8 mouse cellular contexts compared by ENCODE assay signal in genomic region chr4:156077499-156078301, GRCm38 (mm10). TPM values are rescaled to one million over a fixed set of nuclear protein-coding genes. Genes with fewer than 3 reads are reported as not detected.
DNase-seq lines count a peak whose midpoint lies in the region; ATAC-seq lines count a peak whose summit lies in the region.

No protein-coding gene starts in this region.

- peak; percentile 70 for ATAC-seq in megakaryocyte-erythroid progenitor cell, adult 5-6 weeks (replicated peaks; ENCODE audit: low FRiP score, low TSS enrichment, poor library complexity, severe bottlenecking)

- intact Hi-C loops in heart, postnatal 14 days (cut with DNase I): no loop called here

- peak; percentile 89 for DNase-seq in heart, adult 11 months
- DNase-seq in heart, adult 8-10 months (ENCODE audit: low spot score): no peak
- peak; percentile 22 for DNase-seq in embryo, embryonic 11.5 days (ENCODE audit: low read depth, low spot score)
- DNase-seq in heart, postnatal 14 days: peak; percentile 40 to 42
- DNase-seq in kidney, postnatal 4 days: peak; percentile 82 to 89
- DNase-seq in spleen, postnatal 10 days (ENCODE audit: low spot score in 2 of 2): peak; percentile 36 to 66
- DNase-seq in frontal cortex, postnatal 14 days (ENCODE audit: low spot score in 2 of 2): no peak

RNA-seq across cellular contexts. Expression of gene Ttll10, which starts 18.5 kb away (rescaled TPM):
- total RNA-seq in heart, adult 8-10 months (2022): under 1 TPM in 1 of 4 experiments, not detected in 3; 0.28 TPM
- total RNA-seq in heart, postnatal 14 days (2021): not detected
- total RNA-seq in megakaryocyte-erythroid progenitor cell, adult 5-6 weeks (2014; fragmentation: Nextera tagmentation): not detected in 2 replicates
- not detected in 2 replicates for total RNA-seq in megakaryocyte-erythroid progenitor cell, adult 5-6 weeks (2017)

RNA-seq across cellular contexts. Expression of gene 9430015G10Rik, which starts 32.1 kb away (rescaled TPM):
- 1 to 10 TPM; 2.1 to 3.3 (median 2.3) TPM for total RNA-seq in heart, adult 8-10 months (2022)
- total RNA-seq in heart, postnatal 14 days (2021): 1 to 10 TPM; 4.6 to 4.8 TPM
- 42.9 and 43.3 TPM in 2 replicates for total RNA-seq in megakaryocyte-erythroid progenitor cell, adult 5-6 weeks (2014; fragmentation: Nextera tagmentation)
- total RNA-seq in megakaryocyte-erythroid progenitor cell, adult 5-6 weeks (2017): 33.9 and 38.2 TPM in 2 replicates

RNA-seq across cellular contexts. Expression of gene Tnfrsf18, which starts 51.7 kb away (rescaled TPM):
- total RNA-seq in heart, adult 8-10 months (2022): under 1 TPM in 2 of 4 experiments, not detected in 2; 0.25 to 0.75 TPM
- total RNA-seq in heart, postnatal 14 days (2021): under 1 TPM in 1 of 2 experiments, not detected in 1; 0.56 TPM
- total RNA-seq in megakaryocyte-erythroid progenitor cell, adult 5-6 weeks (2014; fragmentation: Nextera tagmentation): 3.7 and 7.5 TPM in 2 replicates
- total RNA-seq in megakaryocyte-erythroid progenitor cell, adult 5-6 weeks (2017): 2.6 and 7.0 TPM in 2 replicates

RNA-seq across cellular contexts. Expression of gene Rnf223, which starts 52.6 kb away (rescaled TPM):
- under 1 TPM in 1 of 4 experiments, not detected in 3; 0.09 TPM for total RNA-seq in heart, adult 8-10 months (2022)
- under 1 TPM; 0.07 to 0.22 TPM for total RNA-seq in heart, postnatal 14 days (2021)
- 1.1 TPM in 1 of 2 replicates, not detected in the other for total RNA-seq in megakaryocyte-erythroid progenitor cell, adult 5-6 weeks (2014; fragmentation: Nextera tagmentation)
- total RNA-seq in megakaryocyte-erythroid progenitor cell, adult 5-6 weeks (2017): not detected in 2 replicates

Comparison
In these comparisons a context has a peak if more than half of its experiments do, and no peak if none do; other contexts are left out.
1. DNase-seq: peak in heart, adult 11 months (single experiment), embryo, embryonic 11.5 days (single experiment), heart, postnatal 14 days (2 of 2), kidney, postnatal 4 days (2 of 2) and spleen, postnatal 10 days (2 of 2); none in heart, adult 8-10 months (single experiment) and frontal cortex, postnatal 14 days (0 of 2).
2. RNA of gene 9430015G10Rik, which starts 32.1 kb away (total RNA-seq): 33.9 to 43.3 TPM in megakaryocyte-erythroid progenitor cell, adult 5-6 weeks; 4.6 to 4.8 TPM in heart, postnatal 14 days and 2.1 to 3.3 TPM in heart, adult 8-10 months; every median in the first group is over 4 times any median in the second.